Mouse (Mus musculus) ovary, adult 10 weeks (tissue): Measurements from ENCODE around the gene Larp4b. TPM values are rescaled to one million over a fixed set of nuclear protein-coding genes. Genes with fewer than 3 reads are reported as not detected.

Source experiments
- polyA plus RNA-seq: library from polyadenylated mRNA; stranded (reverse); fragments of 350-450 nt; fragmentation: Illumina TruSeq; extraction: RNeasy Lipid Tissue Mini Kit (QIAGEN cat#74804); gene quantifications from one replicate; pipeline ENCODE4 v1.2.3, GENCODE M21; 2014

Gene Larp4b
- 64.2 TPM for polyA plus RNA-seq

GRCm38 (mm10) chr13:9093316-9094155 lies at the start of gene Larp4b:
Gene Larp4b, plus strand, starts transcription at chr13:9093881.

Other genes with a start within 250 kb of the Larp4b start
- gene Wdr37, start 222.0 kb upstream of the Larp4b start, polyA plus RNA-seq: 59.0 TPM
- 171 TPM for gene Idi1, start 208.4 kb upstream of the Larp4b start, polyA plus RNA-seq
- not detected for gene Gm9745, start 145.7 kb upstream of the Larp4b start, polyA plus RNA-seq
- gene Idi2, start 141.0 kb upstream of the Larp4b start, polyA plus RNA-seq: not detected
- gene Gtpbp4, start 97.8 kb upstream of the Larp4b start, polyA plus RNA-seq: 121 TPM
- gene Dip2c, start 182.6 kb downstream of the Larp4b start, polyA plus RNA-seq: 31.5 TPM